Mouse (Mus musculus): Measurements from ENCODE around the gene Galnt2.

Galnt2 gene

GRCm38 (mm10) chr8:124235536-124235935, 4.3 kb downstream of the Galnt2 start:
- no peak for DNase-seq (ENCODE audit: low read depth, low spot score)

GRCm38 (mm10) chr8:124239350-124239749, 8.2 kb downstream of the Galnt2 start:
- DNase-seq (ENCODE audit: low read depth, low spot score): no peak

- no peak for DNase-seq (ENCODE audit: low read depth, low spot score)
Observed at GRCm38 (mm10) chr8:124240932-124241331, 9.7 kb downstream of the Galnt2 start.

GRCm38 (mm10) chr8:124242208-124242607, 11.0 kb downstream of the Galnt2 start:
- peak; percentile 84 for DNase-seq (ENCODE audit: low read depth, low spot score)

GRCm38 (mm10) chr8:124242913-124243312, 11.7 kb downstream of the Galnt2 start:
- DNase-seq (ENCODE audit: low read depth, low spot score): no peak

- no peak for DNase-seq (ENCODE audit: low read depth, low spot score)
Observed at GRCm38 (mm10) chr8:124247581-124247980, 16.4 kb downstream of the Galnt2 start.

- no peak for DNase-seq (ENCODE audit: low read depth, low spot score)
Observed at GRCm38 (mm10) chr8:124248688-124249087, 17.5 kb downstream of the Galnt2 start.

- DNase-seq (ENCODE audit: low read depth, low spot score): no peak
Observed at GRCm38 (mm10) chr8:124250255-124250654, 19.1 kb downstream of the Galnt2 start.

- no peak for DNase-seq (ENCODE audit: low read depth, low spot score)
Observed at GRCm38 (mm10) chr8:124250785-124251184, 19.6 kb downstream of the Galnt2 start.

- no peak for DNase-seq (ENCODE audit: low read depth, low spot score)
Observed at GRCm38 (mm10) chr8:124252533-124252950, 21.4 kb downstream of the Galnt2 start.

- no peak for DNase-seq (ENCODE audit: low read depth, low spot score)
Observed at GRCm38 (mm10) chr8:124253939-124254338, 22.7 kb downstream of the Galnt2 start.

- DNase-seq (ENCODE audit: low read depth, low spot score): no peak
Observed at GRCm38 (mm10) chr8:124256841-124257240, 25.6 kb downstream of the Galnt2 start.

GRCm38 (mm10) chr8:124257363-124257762, 26.2 kb downstream of the Galnt2 start:
- DNase-seq (ENCODE audit: low read depth, low spot score): no peak

- peak; percentile 50 for DNase-seq (ENCODE audit: low read depth, low spot score)
Observed at GRCm38 (mm10) chr8:124259146-124259545, 28.0 kb downstream of the Galnt2 start.

- peak; percentile 31 for DNase-seq (ENCODE audit: low read depth, low spot score)
Observed at GRCm38 (mm10) chr8:124259925-124260324, 28.7 kb downstream of the Galnt2 start.

GRCm38 (mm10) chr8:124260371-124260770, 29.2 kb downstream of the Galnt2 start:
- DNase-seq (ENCODE audit: low read depth, low spot score): peak; percentile 61

- DNase-seq (ENCODE audit: low read depth, low spot score): no peak
Observed at GRCm38 (mm10) chr8:124263058-124263457, 31.9 kb downstream of the Galnt2 start.

GRCm38 (mm10) chr8:124264032-124264431, 32.8 kb downstream of the Galnt2 start:
- no peak for DNase-seq (ENCODE audit: low read depth, low spot score)

- DNase-seq (ENCODE audit: low read depth, low spot score): no peak
Observed at GRCm38 (mm10) chr8:124264671-124265070, 33.5 kb downstream of the Galnt2 start.

GRCm38 (mm10) chr8:124265130-124265529, 33.9 kb downstream of the Galnt2 start:
- no peak for DNase-seq (ENCODE audit: low read depth, low spot score)

GRCm38 (mm10) chr8:124265798-124266197, 34.6 kb downstream of the Galnt2 start:
- DNase-seq (ENCODE audit: low read depth, low spot score): peak; percentile 70

- no peak for DNase-seq (ENCODE audit: low read depth, low spot score)
Observed at GRCm38 (mm10) chr8:124267206-124267605, 36.0 kb downstream of the Galnt2 start.

- no peak for DNase-seq (ENCODE audit: low read depth, low spot score)
Observed at GRCm38 (mm10) chr8:124270504-124270903, 39.3 kb downstream of the Galnt2 start.

GRCm38 (mm10) chr8:124270904-124271303, 39.7 kb downstream of the Galnt2 start:
- DNase-seq (ENCODE audit: low read depth, low spot score): peak; percentile 60

All from CD4-positive, CD25-positive, alpha-beta regulatory T cell, adult 2 months (primary cell).